Mouse (Mus musculus) midbrain, postnatal 0 days (tissue): ENCODE results near the gene Adssl1. TPM values are rescaled to one million over a fixed set of nuclear protein-coding genes. Genes with fewer than 3 reads are reported as not detected.

Source experiments
- ATAC-seq: fragments of 200-750 bp; cut with Nextera tagmentation; 2 replicates; pipeline ENCODE4 v1.8.0; 2017; ENCODE audit warnings: moderate number of reproducible peaks, mild to moderate bottlenecking, moderate TSS enrichment, moderate library complexity; ENCODE audit not compliant: low FRiP score
- DNase-seq: peaks from one replicate; pipeline ENCODE4 v3.0.0-alpha.2; 2015; ENCODE audit warnings: low spot score
- H3K27ac ChIP-seq: fragments of 300-500 bp; sonication (generic); 2 replicates; pipeline ENCODE4 v1.5.1; 2014; ENCODE audit warnings: low read depth, mild to moderate bottlenecking, low read length, mixed read lengths
- H3K27me3 ChIP-seq: fragments of 300-500 bp; sonication (generic); 2 replicates; pipeline ENCODE4 v1.6.1; 2014; ENCODE audit warnings: low read length, control low read depth, mixed read lengths; ENCODE audit not compliant: insufficient read depth
- H3K36me3 ChIP-seq: fragments of 300-500 bp; sonication (generic); 2 replicates; pipeline ENCODE4 v1.6.1; 2014; ENCODE audit warnings: low read length, control low read depth, mixed read lengths; ENCODE audit not compliant: insufficient read depth
- H3K4me1 ChIP-seq: fragments of 300-500 bp; sonication (generic); 2 replicates; pipeline ENCODE4 v1.6.1; 2014; ENCODE audit warnings: mild to moderate bottlenecking, control low read depth, antibody characterized with exemption, low read length, mixed read lengths; ENCODE audit not compliant: insufficient read depth
- H3K4me2 ChIP-seq: fragments of 300-500 bp; sonication (generic); 2 replicates; pipeline ENCODE4 v1.6.1; 2014; ENCODE audit warnings: low read depth, mild to moderate bottlenecking, low read length, mixed read lengths; ENCODE audit not compliant: poor library complexity, severe bottlenecking
- H3K4me3 ChIP-seq: fragments of 300-500 bp; sonication (generic); 2 replicates; pipeline ENCODE4 v1.5.1; 2014; ENCODE audit warnings: low read depth, mild to moderate bottlenecking, low read length, moderate library complexity
- H3K9ac ChIP-seq: fragments of 300-500 bp; sonication (generic); replicated peaks from 2 replicates; pipeline ENCODE4 v1.6.1; 2014; ENCODE audit warnings: mild to moderate bottlenecking, low read length, moderate library complexity, mixed read lengths; ENCODE audit not compliant: poor library complexity, severe bottlenecking
- H3K9me3 ChIP-seq: fragments of 300-500 bp; sonication (generic); 2 replicates; pipeline ENCODE4 v1.6.1; 2016; ENCODE audit warnings: low read length, control low read depth
- CTCF ChIP-seq: IDR thresholded peaks from 2 replicates; pipeline ENCODE4 v1.5.1; 2016; ENCODE audit warnings: antibody characterized with exemption, mild to moderate bottlenecking
- WGBS: fragments of 180-500 bp; shearing (Covaris S2); extraction: QIAGEN DNeasy Blood & Tissue Kit; methylation state at CpG from one replicate; pipeline ENCODE4 v1.1.7; 2014; 5-methylcytosine and 5-hydroxymethylcytosine counted together
- polyA plus RNA-seq: library from polyadenylated mRNA; unstranded; fragments of >200 nt; fragmentation: Nextera tagmentation; extraction: Ambion mirVana; gene quantifications from 2 replicates; pipeline ENCODE4 v1.2.1, GENCODE M21; 2015
- total RNA-seq: library from RNA; depleted of rRNA; stranded (reverse); fragments of >200 nt; gene quantifications from 2 replicates; pipeline ENCODE4 v1.2.3, GENCODE M21; 2014

The Adssl1 gene
- total and polyA plus RNA-seq, 2 experiments from 2014 or later = 4.1 to 8.2 TPM

DNA sequence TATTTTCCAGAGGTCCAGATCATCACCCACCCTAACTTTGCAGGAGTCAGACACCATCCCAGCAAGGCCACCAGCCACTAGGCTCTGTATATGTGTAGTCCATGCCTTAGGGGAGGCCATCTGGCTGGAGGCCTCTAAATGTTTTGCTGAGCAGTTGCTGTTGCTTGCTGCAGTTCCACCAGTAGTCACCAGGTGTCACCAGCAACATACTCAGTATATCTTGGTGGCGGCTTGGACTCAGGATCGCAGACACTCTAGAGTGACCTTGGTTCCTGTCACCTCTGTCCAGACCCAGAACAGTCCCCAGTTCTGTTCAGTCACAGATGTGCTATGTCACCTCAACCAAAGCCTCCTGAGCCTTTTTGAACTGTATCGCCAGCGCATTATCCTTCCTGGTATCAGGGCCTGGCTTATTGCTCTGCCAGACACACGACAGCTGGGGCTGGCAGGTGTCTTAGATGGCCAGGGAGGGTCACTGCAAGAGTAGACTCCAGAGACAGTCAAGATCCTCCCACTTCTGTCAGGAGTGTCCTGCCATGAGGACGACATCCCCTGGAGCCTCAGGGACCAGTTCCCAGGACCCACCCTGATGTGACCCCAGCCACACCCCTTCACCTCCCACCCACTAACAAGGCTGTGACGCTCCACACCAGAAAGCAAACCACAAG lies 33.4 kb downstream of the Adssl1 start:
- no peak overlapping the region for H3K4me3 ChIP-seq
- ATAC-seq = peak; percentile 36
- H3K4me1 ChIP-seq = no peaks in the 10 kb centered on the region
- peaks cover 49% of the 10 kb centered on the region for H3K36me3 ChIP-seq
- WGBS = 46% methylated on average over 7 of the region's 7 CpGs
- TF ChIP-seq CTCF = peak; percentile 93
- no peak overlapping the region for H3K4me2 ChIP-seq
- H3K27ac ChIP-seq = no peak overlapping the region
- no peaks in the 10 kb centered on the region for H3K9me3 ChIP-seq
- peak; percentile 91 for DNase-seq
- H3K9ac ChIP-seq = no peak overlapping the region
- no peaks in the 10 kb centered on the region for H3K27me3 ChIP-seq

DNA sequence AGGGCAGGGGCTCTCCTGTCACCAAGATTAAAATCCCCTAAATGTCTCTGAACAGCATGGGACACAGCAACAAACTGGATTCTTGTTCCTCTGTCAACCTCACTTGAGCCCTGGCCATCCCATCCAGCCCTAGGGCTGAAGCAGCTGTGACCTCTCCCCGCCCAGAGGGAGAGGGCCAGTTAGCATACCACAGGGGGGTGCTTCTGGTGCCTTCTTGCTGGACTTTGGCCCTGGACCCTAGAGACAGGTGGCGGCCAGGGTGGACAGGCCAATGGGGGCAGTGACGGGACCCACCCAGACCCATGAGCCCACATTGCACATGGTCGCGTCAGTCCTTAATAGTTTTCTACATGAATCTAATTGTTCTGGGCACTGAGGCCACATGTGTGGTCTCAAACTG lies 34.2 kb downstream of the Adssl1 start:
- TF ChIP-seq CTCF = no peak
- no peaks in the 10 kb centered on the region for H3K9me3 ChIP-seq
- no peak for ATAC-seq
- H3K4me3 ChIP-seq = no peak overlapping the region
- no peak for DNase-seq
- H3K36me3 ChIP-seq = peaks cover 54% of the 10 kb centered on the region
- H3K4me1 ChIP-seq = no peaks in the 10 kb centered on the region
- no peak overlapping the region for H3K27ac ChIP-seq
- no peak overlapping the region for H3K9ac ChIP-seq
- WGBS = 81% methylated on average over 5 of the region's 5 CpGs
- no peak overlapping the region for H3K4me2 ChIP-seq
- no peaks in the 10 kb centered on the region for H3K27me3 ChIP-seq

DNA sequence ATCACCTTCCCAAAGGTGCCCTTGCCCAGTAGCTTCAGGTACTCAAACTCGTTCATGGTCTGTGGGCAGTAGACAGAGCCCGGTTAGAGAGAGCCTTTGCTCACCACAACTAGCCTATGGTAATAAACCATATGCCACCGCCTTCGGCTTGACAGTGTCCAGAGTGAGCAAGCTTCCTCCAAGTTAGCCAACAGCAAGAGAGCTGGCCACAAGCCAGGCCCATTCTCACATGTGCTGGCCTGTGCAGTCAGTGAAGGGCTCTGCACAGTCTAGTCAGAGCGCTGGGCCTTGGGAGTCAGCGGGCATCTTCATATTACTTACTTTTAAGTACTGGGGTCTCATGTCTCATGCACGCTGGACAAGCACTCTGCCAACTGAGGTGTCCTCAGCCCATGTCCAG lies 38.8 kb downstream of the Adssl1 start:
- Histone ChIP-seq H3K27me3 (no peaks in the 10 kb centered on the region), H3K27ac (no peak overlapping the region), H3K9ac (no peak overlapping the region), H3K36me3 (peaks cover 68% of the 10 kb centered on the region), H3K9me3 (no peaks in the 10 kb centered on the region), H3K4me3 (no peak overlapping the region), H3K4me1 (no peaks in the 10 kb centered on the region), H3K4me2 (no peak overlapping the region)
- no peak for TF ChIP-seq CTCF
- DNase-seq (peak; percentile 54), ATAC-seq (no peak)
- WGBS = 93% methylated on average over 7 of the region's 7 CpGs

DNA sequence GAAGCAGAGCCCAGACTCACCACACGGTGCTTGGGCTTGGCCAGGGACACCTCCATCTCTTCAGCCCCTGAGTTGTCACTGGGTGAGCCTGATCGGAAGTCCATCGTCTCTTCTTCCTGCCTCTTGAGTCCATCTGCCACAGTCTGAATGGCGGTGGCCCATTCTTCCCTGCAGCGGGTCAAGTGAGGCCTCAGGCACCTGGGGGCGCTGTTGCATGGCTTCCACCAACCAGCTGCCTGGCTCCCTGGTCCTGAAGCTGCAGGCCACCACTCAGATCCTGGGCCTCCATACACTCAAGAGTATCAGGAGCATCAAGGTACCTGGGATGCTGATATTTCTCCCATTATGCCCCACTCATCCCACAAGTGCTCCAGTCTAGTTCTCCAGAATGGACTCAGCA lies 39.3 kb downstream of the Adssl1 start:
- WGBS = 74% methylated on average over 6 of the region's 6 CpGs
- H3K27ac ChIP-seq = no peak overlapping the region
- H3K9me3 ChIP-seq = no peaks in the 10 kb centered on the region
- ATAC-seq = no peak
- TF ChIP-seq CTCF = peak; percentile 59
- no peak for DNase-seq
- no peaks in the 10 kb centered on the region for H3K4me1 ChIP-seq
- H3K36me3 ChIP-seq = peaks cover 68% of the 10 kb centered on the region
- H3K4me3 ChIP-seq = no peak overlapping the region
- H3K9ac ChIP-seq = no peak overlapping the region
- H3K27me3 ChIP-seq = no peaks in the 10 kb centered on the region
- H3K4me2 ChIP-seq = no peak overlapping the region

DNA sequence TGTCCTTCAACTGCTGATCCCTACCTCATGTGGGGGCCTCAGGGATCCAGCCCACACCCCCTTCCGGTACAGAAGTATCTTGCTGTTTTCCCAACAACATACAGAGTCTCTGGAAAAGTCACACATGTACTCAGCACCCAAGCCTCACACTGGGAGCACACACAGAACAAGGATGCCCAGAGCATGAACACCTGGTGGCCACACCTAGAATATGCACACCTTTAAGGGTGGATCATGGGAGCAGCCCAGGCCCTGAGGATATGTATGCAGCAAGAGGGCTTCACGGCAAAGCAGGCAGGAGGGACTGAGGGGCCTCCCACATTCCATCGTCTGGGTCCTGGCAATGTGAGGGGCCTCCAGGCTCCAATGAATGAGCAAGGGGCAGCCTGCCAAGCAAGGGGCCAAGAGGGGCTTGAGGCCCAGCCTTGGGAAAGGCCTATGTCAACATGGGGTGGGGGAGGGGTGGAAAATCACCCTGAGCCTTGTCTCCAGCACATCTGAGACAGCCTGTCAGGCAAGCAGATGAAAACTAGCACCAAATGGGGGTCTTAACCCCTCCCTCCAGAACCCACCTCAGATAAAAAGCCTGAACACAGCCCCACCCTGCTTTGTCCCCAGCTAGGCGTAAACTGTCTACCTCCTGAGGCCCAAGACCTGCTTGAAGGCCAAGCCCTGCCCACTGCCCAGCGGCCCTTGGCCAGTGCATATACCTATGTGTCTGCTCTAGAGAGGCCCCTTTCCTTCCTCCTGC lies 40.9 kb downstream of the Adssl1 start:
- no peak overlapping the region for H3K4me2 ChIP-seq
- no peak overlapping the region for H3K9ac ChIP-seq
- no peak overlapping the region for H3K4me3 ChIP-seq
- H3K27me3 ChIP-seq = no peaks in the 10 kb centered on the region
- peaks cover 8% of the 10 kb centered on the region for H3K4me1 ChIP-seq
- peaks cover 54% of the 10 kb centered on the region for H3K36me3 ChIP-seq
- ATAC-seq = 0 out of 2 replicates have a peak, but pooled peaks have one; percentile 11
- TF ChIP-seq CTCF = 0 out of 2 replicates have a peak, but pooled peaks have one; percentile 5
- 24% methylated on average over 5 of the region's 5 CpGs for WGBS
- H3K9me3 ChIP-seq = no peaks in the 10 kb centered on the region
- H3K27ac ChIP-seq = no peak overlapping the region; the same call in none of the 2 replicates
- peak; percentile 88 for DNase-seq

DNA sequence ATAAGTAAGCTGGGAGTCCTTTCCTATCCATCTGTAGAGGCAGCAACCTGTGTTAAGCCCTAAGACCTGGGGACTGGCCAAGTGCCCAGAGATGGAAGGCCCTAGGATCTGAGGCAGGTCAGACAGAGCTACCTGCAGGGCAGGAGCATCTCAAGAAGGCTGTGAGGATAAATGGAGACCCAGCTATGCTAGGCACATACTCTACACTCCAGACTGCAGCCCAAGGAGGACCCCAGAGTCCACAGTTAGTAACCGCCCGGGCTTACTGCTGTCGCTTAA lies 41.4 kb downstream of the Adssl1 start:
- no peak overlapping the region for H3K4me2 ChIP-seq
- 53% methylated on average over 3 of the region's 3 CpGs for WGBS
- H3K9me3 ChIP-seq = no peaks in the 10 kb centered on the region
- H3K9ac ChIP-seq = no peak overlapping the region
- DNase-seq = no peak
- peaks cover 10% of the 10 kb centered on the region for H3K4me1 ChIP-seq
- no peak for ATAC-seq
- H3K4me3 ChIP-seq = no peak overlapping the region
- no peaks in the 10 kb centered on the region for H3K27me3 ChIP-seq
- no peak overlapping the region; the same call in 1 of the 2 replicates for H3K27ac ChIP-seq
- peaks cover 48% of the 10 kb centered on the region for H3K36me3 ChIP-seq
- no peak for TF ChIP-seq CTCF
